Mouse (Mus musculus) CH12.LX (cell line): ENCODE measurements around the gene Wnk2. TPM values are rescaled to one million over a fixed set of nuclear protein-coding genes. Genes with fewer than 3 reads are reported as not detected.

Experiments
- DNase-seq: peaks from one replicate; pipeline ENCODE4 v3.0.0-alpha.2; 2013; ENCODE audit errors: extremely low read depth
- H3K27ac ChIP-seq: 2 replicates; pipeline ENCODE4 v1.5.1; 2012; ENCODE audit warnings: low read depth, mild to moderate bottlenecking, control low read depth, moderate library complexity; ENCODE audit not compliant: insufficient read depth
- H3K27me3 ChIP-seq: replicated peaks from 2 replicates; pipeline ENCODE3; 2012; ENCODE audit warnings: inconsistent platforms
- H3K36me3 ChIP-seq, 2 experiments: replicated peaks in 1 of 2; 2 replicates each; pipeline versions ENCODE3 to v1.6.1; 2012; ENCODE audit warnings: inconsistent platforms in 1 of 2, low read length in 1 of 2, mild to moderate bottlenecking in 1 of 2, mixed read lengths in 1 of 2, moderate library complexity in 1 of 2; ENCODE audit not compliant: control insufficient read depth in 1 of 2, insufficient read depth in 1 of 2
- H3K4me1 ChIP-seq, 2 experiments: 2 replicates each; pipeline ENCODE4 v1.6.1; 2012; ENCODE audit warnings: inconsistent platforms in 1 of 2, moderate library complexity in 1 of 2; ENCODE audit not compliant: insufficient read depth in 2 of 2, control insufficient read depth in 1 of 2
- H3K4me2 ChIP-seq: 2 replicates; pipeline ENCODE4 v1.6.1; 2012; ENCODE audit warnings: low read depth, mild to moderate bottlenecking, control low read depth; ENCODE audit not compliant: poor library complexity, insufficient read depth, severe bottlenecking
- H3K4me3 ChIP-seq, 3 experiments: fragments of 150-350 bp in 1 of 3; sonication (generic) in 1 of 3; replicated peaks in 1 of 3; 2 replicates each; pipeline versions ENCODE3 to v1.5.1; 2011 to 2012; ENCODE audit warnings: low read depth in 2 of 3, low read length in 2 of 3, mild to moderate bottlenecking in 2 of 3, moderate library complexity in 2 of 3, control low read depth in 1 of 3, improper control_type of control experiment in 1 of 3, inconsistent platforms in 1 of 3, mixed read lengths in 1 of 3; ENCODE audit not compliant: poor library complexity in 1 of 3
- H3K79me2 ChIP-seq: replicated peaks from 2 replicates; pipeline ENCODE4 v1.6.1; 2012; ENCODE audit warnings: mild to moderate bottlenecking, moderate library complexity; ENCODE audit not compliant: control insufficient read depth, poor library complexity, insufficient read depth, severe bottlenecking; ENCODE audit errors: extremely low read depth
- H3K9ac ChIP-seq: 2 replicates; pipeline ENCODE4 v1.6.1; 2012; ENCODE audit warnings: low read depth, mild to moderate bottlenecking, control low read depth, moderate library complexity; ENCODE audit not compliant: insufficient read depth
- H3K9me3 ChIP-seq: replicated peaks from 2 replicates; pipeline ENCODE3; 2012; ENCODE audit warnings: low read length, inconsistent platforms, mixed read lengths
- BHLHE40 ChIP-seq: IDR thresholded peaks from 2 replicates; pipeline ENCODE4 v1.6.1; 2011; ENCODE audit warnings: mild to moderate bottlenecking, low read depth, low read length, improper control_type of control experiment
- ETS1 ChIP-seq: conservative IDR thresholded peaks from 2 replicates; pipeline ENCODE4 v1.6.1; 2012; ENCODE audit warnings: low read depth, mild to moderate bottlenecking, inconsistent platforms, low read length, improper control_type of control experiment, moderate library complexity
- HCFC1 ChIP-seq: IDR thresholded peaks from 2 replicates; pipeline ENCODE4 v1.6.1; 2012; ENCODE audit warnings: low read depth, mild to moderate bottlenecking, inconsistent platforms, low read length, improper control_type of control experiment
- IRF4 ChIP-seq: IDR thresholded peaks from 2 replicates; pipeline ENCODE4 v1.6.1; 2014; ENCODE audit warnings: low read depth, mild to moderate bottlenecking, inconsistent platforms, low read length, improper control_type of control experiment
- JUND ChIP-seq: conservative IDR thresholded peaks from 2 replicates; pipeline ENCODE4 v1.6.1; 2011; ENCODE audit warnings: low read depth, low read length, improper control_type of control experiment
- MAFK ChIP-seq: IDR thresholded peaks from 2 replicates; pipeline ENCODE4 v1.6.1; 2011; ENCODE audit warnings: low read length, improper control_type of control experiment; ENCODE audit not compliant: insufficient replicate concordance
- MEF2A ChIP-seq: IDR thresholded peaks from 2 replicates; pipeline ENCODE4 v1.6.1; 2014; ENCODE audit warnings: low read depth, mild to moderate bottlenecking, inconsistent platforms, low read length, improper control_type of control experiment, borderline replicate concordance
- MXI1 ChIP-seq: IDR thresholded peaks from 2 replicates; pipeline ENCODE4 v1.6.1; 2011; ENCODE audit warnings: mild to moderate bottlenecking, low read depth, low read length, improper control_type of control experiment
- POLR2A ChIP-seq: IDR thresholded peaks from 2 replicates; pipeline ENCODE4 v1.6.1; 2011; ENCODE audit warnings: low read depth, mild to moderate bottlenecking, improper control_type of control experiment, low read length
- TCF12 ChIP-seq: IDR thresholded peaks from 2 replicates; pipeline ENCODE4 v1.6.1; 2014; ENCODE audit warnings: low read depth, mild to moderate bottlenecking, inconsistent platforms, low read length, improper control_type of control experiment
- ZKSCAN1 ChIP-seq: IDR thresholded peaks from 2 replicates; pipeline ENCODE4 v1.6.1; 2012; ENCODE audit warnings: low read depth, inconsistent platforms, low read length, improper control_type of control experiment, borderline replicate concordance
- ZMIZ1 ChIP-seq: IDR thresholded peaks from 2 replicates; pipeline ENCODE4 v1.6.1; 2012; ENCODE audit warnings: low read depth, mild to moderate bottlenecking, inconsistent platforms, low read length, improper control_type of control experiment
- ZNF384 ChIP-seq: IDR thresholded peaks from 2 replicates; pipeline ENCODE4 v1.6.1; 2012; ENCODE audit warnings: low read depth, low read length, improper control_type of control experiment, inconsistent platforms
- dilution Hi-C: fragments of 300-500 bp; cut with MboI; formaldehyde crosslinking; loops from 2 replicates; pipeline ENCODE4 v1.14.3; 2020; ENCODE audit warnings: low sequenced_read_pairs; ENCODE audit not compliant: extremely low pct_unique_long_range_greater_than_20kb, extremely low pct_ligation_motif_present
- in situ Hi-C: fragments of 300-500 bp; cut with MboI; formaldehyde crosslinking; loops from 3 replicates; pipeline ENCODE4 v1.14.3; 2019; ENCODE audit warnings: low sequenced_read_pairs, low pct_ligation_motif_present, low pct_unique_long_range_greater_than_20kb, mixed read lengths
- polyA plus RNA-seq: library from polyadenylated mRNA; unstranded; fragments of >175 nt; gene quantifications from 2 replicates; pipeline ENCODE4 v1.2.1, GENCODE M21; 2012; ENCODE audit warnings: low read depth; ENCODE audit not compliant: insufficient read length
- total RNA-seq, 2 experiments: library from RNA; depleted of rRNA; stranded (reverse); fragments of 300-350 nt in 1 of 2; fragments of >200 nt in 1 of 2; gene quantifications; 2 replicates each; pipeline ENCODE4 v1.2.3; 2012 to 2014

Wnk2 gene
- total and polyA plus RNA-seq, 3 experiments = 0.04 TPM; not detected in 2

DNA sequence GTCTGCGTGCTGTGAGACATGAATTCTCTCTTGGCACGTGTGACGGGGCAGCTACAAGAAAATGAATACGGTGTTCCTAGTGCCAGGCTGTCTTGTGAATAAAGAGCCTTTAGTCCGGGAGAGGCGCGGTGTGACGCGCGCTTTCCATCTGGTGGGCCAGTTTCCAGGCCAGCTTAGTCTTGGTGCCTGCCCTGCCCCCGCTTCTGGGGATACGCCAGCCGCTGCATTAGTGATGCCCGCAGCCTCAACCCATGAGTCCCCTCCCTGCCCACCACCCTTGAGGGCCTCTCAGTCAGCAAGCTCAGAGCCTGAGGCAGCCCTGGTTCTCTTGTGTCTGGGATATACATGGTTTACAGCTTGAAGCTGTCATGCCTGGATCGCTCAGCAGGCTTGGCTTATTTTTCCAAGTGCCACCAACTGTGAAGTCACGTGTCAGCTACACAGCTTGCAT, 131.5 kb downstream of the Wnk2 start:
- TF ChIP-seq MXI1 = no peak
- TF ChIP-seq ZMIZ1 = no peak
- TF ChIP-seq MAFK = no peak
- no peak for TF ChIP-seq POLR2A
- TF ChIP-seq ZKSCAN1 = no peak
- no peak for TF ChIP-seq ZNF384
- TF ChIP-seq MEF2A = no peak
- TF ChIP-seq ETS1 = no peak
- TF ChIP-seq TCF12 = no peak
- H3K27ac ChIP-seq = no peak overlapping the region
- DNase-seq = no peak
- no peak overlapping the region for H3K9ac ChIP-seq
- dilution Hi-C loops = no loop called here
- H3K27me3 ChIP-seq = no peaks in the 10 kb centered on the region
- H3K4me2 ChIP-seq = no peak overlapping the region
- H3K9me3 ChIP-seq = peaks cover 7% of the 10 kb centered on the region
- H3K36me3 ChIP-seq = no peaks in the 10 kb centered on the region
- H3K79me2 ChIP-seq = no peaks in the 10 kb centered on the region
- H3K4me1 ChIP-seq = peaks cover 6 to 47% of the 10 kb centered on the region in 2 experiments
- in situ Hi-C loops = no loop called here
- no peak overlapping the region for H3K4me3 ChIP-seq

DNA sequence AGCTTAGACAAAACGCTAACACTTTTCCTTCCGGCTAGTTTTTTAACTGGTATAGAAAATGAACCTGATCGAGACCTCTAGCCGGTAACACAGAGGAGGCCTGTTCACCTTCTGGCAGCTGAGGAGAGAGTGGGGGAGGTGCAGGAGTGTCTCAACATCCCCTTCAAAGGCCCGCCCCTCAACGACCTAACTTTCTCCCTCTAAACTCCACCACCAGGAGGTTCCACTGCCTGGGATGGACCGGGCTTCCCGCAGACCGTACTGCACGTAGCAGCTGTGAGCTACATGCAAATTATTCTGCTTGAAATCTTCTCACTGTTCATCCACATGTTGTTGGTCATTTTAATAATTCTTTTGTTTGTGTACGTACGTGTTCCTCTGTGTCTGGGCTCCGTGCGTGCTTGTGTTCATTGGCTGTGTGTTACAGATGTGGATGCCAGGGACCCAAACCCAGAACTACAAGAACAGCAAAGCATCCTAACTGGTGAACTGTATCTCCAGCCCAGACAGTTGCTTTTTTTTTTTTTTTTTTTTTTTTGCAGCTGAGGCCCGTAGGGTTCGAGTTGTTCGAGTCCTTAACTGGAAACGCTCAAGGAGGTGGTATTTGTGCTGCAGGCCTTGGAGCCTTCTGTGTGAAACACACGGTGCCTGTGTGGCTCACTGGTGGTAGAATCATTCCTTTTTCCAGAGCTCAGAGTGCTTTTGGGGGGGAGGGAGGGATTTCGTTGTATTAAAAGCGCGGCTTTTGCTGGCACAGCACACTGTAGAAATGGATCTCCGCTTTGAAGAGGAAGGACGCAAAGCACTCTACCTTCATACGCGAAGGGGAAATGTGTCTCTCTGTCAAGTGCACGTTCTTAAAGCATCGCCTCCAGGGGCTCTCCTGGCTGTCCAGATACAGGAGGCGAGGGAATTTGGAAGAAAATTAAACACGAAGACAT, 132.2 kb downstream of the Wnk2 start:
- Histone ChIP-seq H3K27me3 (no peaks in the 10 kb centered on the region), H3K4me2 (peak overlapping the region; percentile 27; the same call in 1 of the 2 replicates), H3K36me3 (no peaks in the 10 kb centered on the region), H3K27ac (no peak overlapping the region), H3K4me1 (peaks cover 6 to 41% of the 10 kb centered on the region in 2 experiments), H3K9ac (no peak overlapping the region), H3K4me3 (peak overlapping the region in 1 of 3 experiments; percentile 23), H3K79me2 (no peaks in the 10 kb centered on the region), H3K9me3 (peaks cover 7% of the 10 kb centered on the region)
- TF ChIP-seq JUND = no peak
- TF ChIP-seq ZNF384 = peak; percentile 85
- peak; percentile 33; the same call in 1 of the 2 replicates for TF ChIP-seq BHLHE40
- 0 out of 2 replicates have a peak, but pooled peaks have one; percentile 8 for TF ChIP-seq IRF4
- TF ChIP-seq HCFC1 = no peak
- dilution Hi-C loops (no loop called here), in situ Hi-C loops (no loop called here)
- DNase-seq = peak; percentile 74
